Mouse (Mus musculus): ENCODE data around the gene Cabcoco1. TPM values are rescaled to one million over a fixed set of nuclear protein-coding genes. Genes with fewer than 3 reads are reported as not detected.

Cabcoco1 gene
- total RNA-seq, 2 experiments from 2014 or later: 23.1 to 23.2 TPM

GRCm38 (mm10) chr10:68512433-68513019 is 29.2 kb downstream of the Cabcoco1 start:
- intact Hi-C loops (cut with DNase I): no loop called here
- no peak for DNase-seq

- intact Hi-C loops (cut with DNase I): no loop called here
- no peak for DNase-seq
These were observed 34.0 kb downstream of the Cabcoco1 start for GRCm38 (mm10) chr10:68507741-68508140.

GRCm38 (mm10) chr10:68506242-68506641 is 35.5 kb downstream of the Cabcoco1 start:
- DNase-seq: no peak
- intact Hi-C loops (cut with DNase I): no loop called here

DNA sequence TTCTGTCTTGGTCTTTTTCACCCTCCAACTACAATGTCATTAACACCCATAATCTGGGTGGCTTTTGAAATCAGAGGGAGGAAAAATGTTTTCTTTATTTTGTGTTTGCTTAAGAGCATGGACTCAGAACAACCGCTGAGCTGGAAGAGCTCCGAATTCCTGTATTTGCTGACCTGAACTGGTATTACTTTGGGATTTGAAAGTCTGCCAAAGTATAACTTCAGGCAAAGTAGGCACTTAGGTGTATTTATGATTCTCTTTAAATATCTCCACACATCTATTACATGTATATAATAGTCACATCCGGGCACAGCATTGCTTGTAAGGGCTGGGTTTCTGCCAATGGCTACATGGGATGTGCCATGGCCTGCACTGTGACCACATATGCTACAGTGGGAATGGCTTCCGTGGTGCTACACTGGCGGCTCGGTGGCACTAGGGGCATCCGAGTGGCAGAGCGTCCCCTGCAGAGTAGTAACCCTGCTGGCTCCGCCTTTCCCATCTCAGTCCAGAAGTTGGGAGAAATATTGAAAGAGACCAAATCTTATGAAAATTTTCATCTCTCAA is 37.0 kb downstream of the Cabcoco1 start:
- no peak for DNase-seq
- intact Hi-C loops (cut with DNase I): no loop called here

DNA sequence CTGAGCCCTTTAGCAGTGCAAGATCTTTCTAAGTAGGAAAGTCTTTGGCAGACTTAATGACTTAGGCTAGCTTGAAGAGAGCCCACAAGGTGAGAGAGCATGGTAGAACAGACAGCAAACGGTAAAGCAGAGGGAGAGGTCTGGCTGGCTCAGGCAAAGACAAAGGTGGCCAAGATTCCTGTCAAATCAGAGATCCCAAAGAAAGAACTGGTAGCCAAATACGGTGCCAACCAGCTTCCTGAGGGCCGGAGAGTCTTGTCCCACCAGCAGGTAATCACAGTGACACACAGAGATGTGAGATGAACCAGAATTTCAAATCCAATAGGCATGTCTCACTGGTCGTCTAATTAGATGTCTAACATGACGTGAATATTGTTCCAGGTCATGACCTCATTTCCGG is 40.6 kb downstream of the Cabcoco1 start:
- intact Hi-C loops (cut with DNase I): no loop called here
- DNase-seq: no peak

- intact Hi-C loops (cut with DNase I): no loop called here
- no peak for DNase-seq
These were observed 46.5 kb downstream of the Cabcoco1 start for GRCm38 (mm10) chr10:68495246-68495645.

DNA sequence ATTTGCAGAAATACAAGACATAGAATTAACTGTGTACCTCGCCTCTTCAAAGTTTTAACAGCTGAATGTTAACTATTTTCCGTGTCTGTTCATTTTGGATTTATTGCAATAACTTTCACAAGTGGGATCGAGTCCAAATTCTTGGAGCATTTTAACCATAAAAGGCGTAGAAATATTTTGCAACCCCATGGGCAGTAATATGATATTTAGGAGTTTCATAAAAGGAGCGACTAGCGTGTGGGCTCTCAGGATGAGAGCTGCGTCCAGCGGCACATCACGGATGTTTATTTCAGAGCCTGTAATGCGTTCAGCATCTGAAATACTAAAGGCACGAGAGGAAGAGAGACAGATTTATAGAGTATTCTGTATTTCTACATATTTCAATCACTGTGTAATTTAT is 50.1 kb downstream of the Cabcoco1 start:
- intact Hi-C loops (cut with DNase I): no loop called here
- DNase-seq: no peak

GRCm38 (mm10) chr10:68490781-68491180 is 50.9 kb downstream of the Cabcoco1 start:
- no peak for DNase-seq
- intact Hi-C loops (cut with DNase I): no loop called here

- intact Hi-C loops (cut with DNase I): no loop called here
- DNase-seq: no peak
These were observed 68.9 kb downstream of the Cabcoco1 start for GRCm38 (mm10) chr10:68472799-68473198.

GRCm38 (mm10) chr10:68465737-68466327 is 75.9 kb downstream of the Cabcoco1 start:
- no peak for DNase-seq
- intact Hi-C loops (cut with DNase I): loop anchor here (5.0 to 10.0 kb wide), 3 partner anchors 441 to 859 kb away; no protein-coding TSS in a partner anchor

DNA sequence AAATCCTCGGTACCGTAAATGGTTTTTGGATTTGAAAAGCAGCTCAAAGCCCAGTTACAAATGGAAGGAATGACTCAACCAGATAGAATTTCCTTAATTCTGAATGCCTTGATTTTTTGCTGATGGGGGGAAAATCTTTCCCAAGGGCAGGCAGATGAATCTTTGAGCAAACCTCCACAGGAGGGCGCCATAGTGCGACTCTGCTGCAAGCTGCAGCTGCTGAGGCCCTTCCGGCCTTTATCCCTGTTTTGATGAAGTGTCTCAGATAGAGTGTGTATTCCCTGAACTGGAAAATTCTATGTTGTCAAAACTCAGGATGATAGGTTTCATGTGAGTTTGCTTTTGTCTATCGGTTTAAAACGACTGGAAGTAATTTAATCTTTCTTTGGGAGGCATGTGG is 76.8 kb downstream of the Cabcoco1 start:
- intact Hi-C loops (cut with DNase I): loop anchor here (5.0 to 10.0 kb wide), 3 partner anchors 442 to 860 kb away; no protein-coding TSS in a partner anchor

GRCm38 (mm10) chr10:68459784-68460183 is 81.9 kb downstream of the Cabcoco1 start:
- intact Hi-C loops (cut with DNase I): loop anchor here (10.0 kb wide), 2 partner anchors 515 to 865 kb away; no protein-coding TSS in a partner anchor
- DNase-seq: no peak

More for the DNA sequence above, 76.8 kb downstream of the Cabcoco1 start:
- DNase-seq: peak; percentile 84 to 91

DNA sequence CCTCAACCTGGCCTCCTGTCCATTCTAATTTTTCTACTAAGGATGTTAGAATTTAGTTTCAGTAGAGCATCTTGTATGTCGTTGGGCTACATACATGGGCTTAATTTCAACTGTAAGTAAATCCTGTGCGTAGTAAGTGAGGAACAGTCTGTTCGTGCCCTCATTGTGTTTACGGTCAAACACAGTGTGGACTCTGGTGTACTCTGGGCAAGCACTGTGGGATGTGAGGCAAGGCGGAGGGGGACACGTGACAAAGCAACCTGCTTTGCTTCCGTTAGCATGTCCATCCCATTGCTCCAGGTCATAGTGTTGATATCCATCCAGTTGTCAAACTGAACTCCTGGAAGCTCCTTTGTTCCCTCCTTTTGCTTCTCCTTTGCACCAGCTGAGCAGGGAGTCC is 84.7 kb downstream of the Cabcoco1 start:
- no peak for DNase-seq
- intact Hi-C loops (cut with DNase I): no loop called here

DNA sequence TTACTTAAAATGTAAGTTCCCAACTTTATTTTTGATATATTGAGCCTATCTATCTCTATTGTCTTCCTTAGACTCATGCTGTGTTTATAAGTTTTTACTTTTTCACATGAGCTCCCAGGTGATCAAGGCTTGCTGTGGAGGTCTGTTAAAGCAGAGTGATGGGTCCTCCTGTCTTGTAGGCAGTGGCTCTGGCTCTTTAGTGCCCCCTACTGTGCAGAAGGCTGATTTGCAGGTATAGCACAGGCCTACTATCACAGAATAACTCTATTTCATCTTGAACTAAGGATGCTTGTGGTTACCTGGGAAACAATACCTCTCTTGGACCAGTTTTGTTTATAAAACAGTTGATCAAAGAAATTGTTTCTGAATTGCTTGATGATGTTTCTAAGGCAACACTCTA is 87.2 kb downstream of the Cabcoco1 start:
- intact Hi-C loops (cut with DNase I): no loop called here
- DNase-seq: no peak

DNA sequence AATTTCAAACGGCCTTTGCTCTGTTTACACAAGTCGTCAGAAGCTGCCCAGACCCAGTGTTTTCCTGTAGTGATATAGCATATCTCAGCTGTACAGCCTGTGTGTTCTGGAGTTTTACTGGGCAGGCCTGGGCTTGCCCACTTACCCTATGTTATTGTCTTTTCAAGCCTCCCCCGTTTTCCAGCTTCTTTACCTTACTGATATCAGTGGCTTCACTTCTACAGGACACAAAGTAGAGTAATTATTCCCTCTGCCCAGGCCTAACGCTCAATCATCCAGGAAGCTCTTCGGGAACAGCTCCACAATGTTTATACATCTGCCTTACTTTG is 94.9 kb downstream of the Cabcoco1 start:
- intact Hi-C loops (cut with DNase I): loop anchor here (5.0 kb wide), 1 partner anchor 89 kb away; no protein-coding TSS in a partner anchor
- DNase-seq: no peak

GRCm38 (mm10) chr10:68445876-68446796 is 95.6 kb downstream of the Cabcoco1 start:
- intact Hi-C loops (cut with DNase I): loop anchor here (5.0 kb wide), 1 partner anchor 89 kb away; no protein-coding TSS in a partner anchor
- DNase-seq: no peak

DNA sequence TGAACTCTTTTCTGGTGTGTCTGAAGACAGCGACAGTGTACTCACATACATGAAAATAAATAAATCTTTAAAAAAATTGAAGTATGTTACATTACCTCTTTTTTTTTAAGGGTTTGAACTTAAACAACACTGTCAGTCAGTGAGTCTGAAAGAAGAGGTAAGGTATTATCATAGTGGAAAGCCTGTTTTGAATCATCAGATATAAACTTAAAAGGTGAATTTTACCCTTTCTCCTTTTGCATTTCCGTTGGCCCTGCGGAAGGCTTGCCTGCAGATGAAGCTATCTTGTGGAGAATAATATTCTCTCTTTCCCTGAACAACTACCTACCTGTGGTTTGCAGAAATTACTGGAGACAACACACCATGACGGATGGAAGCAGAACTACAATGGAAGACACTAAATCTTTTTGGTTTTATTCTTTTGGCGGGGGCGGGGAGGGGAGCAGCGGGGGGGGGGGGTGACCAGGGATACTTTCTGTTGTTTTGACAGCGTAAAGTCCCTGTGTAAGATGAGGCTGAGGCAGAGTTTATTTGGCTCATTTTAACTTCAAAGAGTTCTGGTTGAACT is 96.4 kb downstream of the Cabcoco1 start:
- intact Hi-C loops (cut with DNase I): loop anchor here (5.0 kb wide), 1 partner anchor 88 kb away; no protein-coding TSS in a partner anchor

DNA sequence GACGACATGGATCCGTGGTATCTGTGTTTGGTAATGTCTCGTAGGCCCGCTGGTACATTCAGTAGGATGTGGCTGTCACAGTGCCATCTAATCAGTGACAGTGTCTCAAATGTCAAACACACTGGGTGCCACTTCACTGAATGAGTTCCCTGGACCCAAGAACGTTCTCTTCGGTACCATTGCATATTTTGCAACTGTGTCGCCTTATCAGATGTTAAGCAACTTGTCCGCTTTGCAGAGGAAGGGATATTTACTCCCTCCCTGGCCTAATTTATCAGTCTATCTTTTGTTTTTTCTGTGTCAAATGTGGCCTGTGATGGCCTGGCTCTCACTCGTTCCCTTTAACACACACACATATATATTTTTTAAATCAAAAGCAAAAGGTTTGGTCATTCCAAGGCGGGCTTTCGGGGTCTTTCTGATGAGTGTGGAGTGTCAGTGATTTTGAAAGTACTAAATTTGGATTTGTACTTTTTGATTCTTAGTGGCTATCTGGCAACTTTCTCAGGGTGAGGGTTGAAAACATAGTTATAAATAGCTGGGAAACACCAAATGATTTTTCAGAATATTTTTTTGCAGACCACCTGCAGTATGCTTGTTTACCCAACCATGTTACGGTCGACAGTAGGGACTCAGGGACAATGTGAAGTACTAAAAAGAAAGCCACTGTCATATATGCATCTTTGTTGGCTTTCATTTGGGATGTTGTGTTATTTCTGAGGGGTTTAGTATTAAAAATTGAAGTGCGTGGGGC is 97.2 kb downstream of the Cabcoco1 start:
- intact Hi-C loops (cut with DNase I): loop anchor here (5.0 kb wide), 1 partner anchor 87 kb away; no protein-coding TSS in a partner anchor
- DNase-seq: no peak

More for the DNA sequence above, 96.4 kb downstream of the Cabcoco1 start:
- DNase-seq: no peak

DNA sequence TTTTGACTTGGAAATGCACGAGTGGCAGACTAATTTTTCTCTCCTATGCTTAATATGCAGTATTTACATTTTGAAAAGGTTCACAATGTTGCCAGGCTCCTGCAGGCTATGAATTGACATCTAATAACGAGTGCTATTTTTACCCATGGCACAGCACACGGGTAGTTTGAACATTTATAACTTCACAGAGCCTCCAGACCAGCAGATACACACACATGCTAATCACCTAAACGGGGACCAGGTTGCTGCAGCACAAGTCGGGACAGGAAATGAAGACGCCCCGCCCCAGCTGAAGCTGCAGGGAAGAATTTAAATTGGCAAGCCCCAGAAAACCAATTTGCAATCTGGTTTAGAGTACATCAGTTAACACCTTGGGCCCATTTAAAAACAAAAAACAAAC is 98.6 kb downstream of the Cabcoco1 start:
- DNase-seq: no peak
- intact Hi-C loops (cut with DNase I): no loop called here

GRCm38 (mm10) chr10:68442713-68443112 is 99.0 kb downstream of the Cabcoco1 start:
- no peak for DNase-seq
- intact Hi-C loops (cut with DNase I): no loop called here
